Mouse (Mus musculus): Measurements from ENCODE around the gene Myom1.

DNA sequence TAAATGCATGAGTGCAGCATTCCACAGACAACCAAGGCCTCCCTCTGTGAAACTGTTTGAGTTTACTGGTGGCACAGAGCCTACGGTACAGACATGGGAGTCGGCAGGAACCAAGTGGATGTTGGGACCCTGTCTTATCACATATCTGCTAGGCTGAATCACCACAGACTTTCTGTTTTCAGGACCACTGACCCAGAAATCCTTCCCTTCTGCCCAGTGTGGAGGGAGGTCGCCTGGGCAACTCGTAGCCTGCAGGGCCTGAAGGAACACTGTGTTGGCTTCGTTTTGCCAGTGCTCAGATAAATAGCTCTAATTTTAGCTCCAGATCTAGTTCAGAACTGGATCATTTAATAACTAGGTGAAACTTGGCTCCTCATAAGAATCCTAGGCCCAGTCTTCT is 12.5 kb downstream of the Myom1 start:
- TF ChIP-seq POLR2A (IDR thresholded peaks at IDR 0.05; ENCODE audit: borderline replicate concordance, low read depth, low read length) (no peak), CTCF (IDR thresholded peaks at IDR 0.05; ENCODE audit: low read depth, low read length) (no peak)

Measured in bone marrow macrophage, adult 2 months (primary cell).